Mouse (Mus musculus): ENCODE measurements around the gene Atf1.

Gene Atf1

DNA sequence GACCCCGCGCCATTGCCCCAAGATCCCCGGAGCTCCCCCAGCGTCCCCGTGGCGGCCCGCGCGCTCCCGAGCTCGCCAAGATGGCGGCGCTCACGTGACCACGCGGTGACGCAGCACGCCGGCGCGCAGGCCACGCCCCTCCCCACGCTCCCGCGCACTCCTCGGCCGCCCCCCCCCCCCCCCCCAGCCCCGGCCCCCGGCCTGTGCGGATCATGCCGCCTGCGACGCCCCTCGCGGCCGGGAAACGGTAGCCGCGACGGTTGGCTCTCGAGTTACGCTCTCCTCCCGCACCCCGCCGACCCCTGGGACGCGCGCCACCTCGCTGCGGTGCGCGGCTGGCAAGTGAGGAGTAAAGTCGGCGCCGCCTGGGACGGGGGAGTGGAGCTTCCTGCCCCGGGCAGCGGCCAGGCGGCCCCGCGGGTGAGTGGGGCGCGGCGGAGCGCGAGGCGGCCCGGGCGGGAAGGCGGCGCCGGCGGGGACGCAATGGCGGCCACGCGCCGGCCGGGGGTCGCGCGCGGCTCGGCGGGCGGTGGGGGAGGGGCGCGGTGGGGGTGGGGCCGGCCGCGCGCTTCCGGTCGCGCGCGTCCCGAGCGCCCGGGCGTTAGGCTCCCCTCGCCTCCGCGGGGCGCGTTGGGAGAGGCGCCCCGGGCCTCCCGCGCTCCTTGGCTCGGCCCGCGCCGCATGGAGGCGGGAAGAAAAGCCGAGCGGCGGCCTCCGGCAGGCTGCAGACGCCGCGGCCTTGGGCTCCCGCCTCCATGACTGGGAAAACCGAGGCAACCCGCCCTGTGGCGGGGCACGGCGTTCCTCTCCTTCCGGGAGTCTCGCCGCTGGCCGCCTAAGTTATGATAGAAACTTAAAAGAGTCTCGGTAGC is at the start of gene Atf1:
TSS of gene Atf1 (plus strand) at position 157 of the 872 bp plus-strand sequence.
- DNase-seq (ENCODE audit: low spot score): peak; percentile 12

DNA sequence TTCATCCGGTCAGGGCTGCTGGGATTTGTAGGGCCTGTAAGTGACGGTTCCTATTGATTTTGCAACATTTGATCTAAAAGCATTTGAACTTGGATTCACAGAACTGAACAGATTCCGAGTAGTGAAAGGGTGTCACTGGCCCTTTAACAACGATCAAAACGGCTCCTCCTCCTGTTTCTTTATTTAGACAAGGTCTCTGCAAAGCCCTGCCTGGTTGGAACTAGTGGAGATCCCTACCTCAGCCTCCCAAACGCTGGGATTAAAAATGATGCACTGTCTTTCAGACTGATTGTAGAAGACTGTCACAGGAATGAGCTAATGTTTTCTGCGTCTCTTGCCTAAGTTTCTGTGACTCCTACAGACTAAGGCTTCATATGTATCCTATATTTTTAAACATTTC is 49.1 kb upstream of the Atf1 start:
- DNase-seq (ENCODE audit: low spot score): no peak

DNA sequence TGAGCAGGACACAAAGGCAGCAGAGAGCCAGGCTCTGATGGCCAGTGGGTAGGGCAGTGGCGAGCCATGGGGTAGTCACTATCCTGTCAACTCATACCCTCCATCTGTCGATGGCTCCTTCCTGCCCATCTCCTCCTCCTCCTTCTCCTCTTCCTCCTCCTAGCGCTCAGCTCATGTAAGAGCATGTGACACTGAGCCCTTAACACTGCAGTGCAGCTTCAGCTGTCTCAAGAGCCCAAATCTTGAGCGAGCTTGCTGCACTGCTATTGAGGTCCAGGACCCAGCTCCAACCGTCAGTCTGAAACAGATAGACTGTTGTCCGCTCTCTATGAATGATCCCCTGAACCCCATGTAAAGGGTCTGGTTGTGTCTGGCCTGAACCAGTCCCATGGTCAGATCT is 47.9 kb upstream of the Atf1 start:
- DNase-seq (ENCODE audit: low spot score): no peak

DNA sequence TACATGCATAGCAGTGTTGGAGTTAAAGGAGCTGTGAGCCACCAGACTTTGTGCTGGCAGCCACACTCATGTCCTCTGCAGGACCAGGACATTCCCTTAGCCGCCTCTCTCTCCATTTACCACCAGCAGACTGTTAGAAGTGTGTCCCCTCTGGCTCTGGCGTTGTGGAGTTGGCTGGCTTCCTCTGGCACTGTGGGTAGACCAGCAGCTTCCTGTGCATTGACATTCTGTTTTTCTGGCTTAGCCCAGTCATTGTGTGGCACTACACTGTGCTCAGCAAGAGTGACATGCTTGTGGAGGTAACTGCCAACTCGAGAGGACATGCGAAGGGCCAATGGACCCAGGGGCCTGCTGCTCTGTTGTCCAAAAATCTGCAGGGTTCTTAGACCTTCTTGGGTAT is 47.4 kb upstream of the Atf1 start:
- no peak for DNase-seq (ENCODE audit: low spot score)

DNA sequence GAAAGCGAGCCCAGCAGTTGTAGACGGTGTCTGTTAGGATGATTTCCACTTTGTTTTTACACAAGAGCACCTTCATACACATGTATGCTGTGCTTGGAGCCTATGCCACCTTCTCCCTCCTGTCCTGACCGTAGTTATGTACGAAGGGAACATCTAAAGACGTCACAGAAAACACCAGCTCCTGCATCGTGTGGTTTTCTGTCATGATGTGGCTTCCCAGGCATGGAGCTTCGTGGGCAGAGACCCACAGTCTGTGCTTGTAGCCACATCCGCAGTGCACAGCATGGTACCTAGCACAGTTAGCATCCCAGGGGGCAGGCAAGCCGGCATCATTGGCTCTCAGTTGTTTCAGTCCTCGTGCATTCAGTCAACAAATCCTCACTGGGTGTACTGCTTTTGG is 45.8 kb upstream of the Atf1 start:
- DNase-seq (ENCODE audit: low spot score): no peak

DNA sequence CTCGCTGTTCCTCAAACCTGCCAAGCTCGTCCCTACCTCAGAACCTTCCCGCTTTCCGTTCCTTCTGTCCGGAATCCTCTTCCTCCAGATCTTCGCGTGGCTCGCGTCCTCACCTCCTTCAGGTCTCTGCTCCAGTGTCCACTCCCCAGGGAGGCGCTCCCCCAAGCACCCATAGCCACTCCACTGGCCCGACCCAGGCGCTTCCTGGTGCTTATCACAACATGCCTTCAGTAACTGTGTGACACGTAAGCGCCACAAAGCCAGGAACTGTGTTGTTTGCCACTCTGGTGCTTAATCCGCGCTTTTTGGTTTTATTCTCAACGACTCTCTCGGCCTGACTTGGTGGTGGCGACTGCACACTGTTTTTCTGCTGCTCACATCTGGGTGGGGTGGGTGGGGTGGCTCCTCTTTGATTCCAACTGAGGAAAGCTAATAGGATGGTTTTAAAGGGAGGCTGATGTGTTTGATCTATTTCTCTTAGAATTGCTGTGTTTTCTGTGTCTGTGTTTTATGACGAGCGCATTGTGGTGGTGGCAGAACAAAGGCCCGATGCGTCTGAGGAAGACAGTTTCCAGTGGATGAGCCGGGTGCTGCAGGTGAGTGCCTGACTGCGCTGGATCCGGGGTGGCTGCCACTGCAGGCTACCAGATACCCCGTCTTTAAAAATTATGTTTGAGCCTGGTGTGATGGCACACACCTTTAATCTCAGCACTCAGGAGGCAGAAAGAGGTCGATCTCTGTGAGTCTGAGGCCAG is 44.9 kb upstream of the Atf1 start:
- no peak for DNase-seq (ENCODE audit: low spot score)

DNA sequence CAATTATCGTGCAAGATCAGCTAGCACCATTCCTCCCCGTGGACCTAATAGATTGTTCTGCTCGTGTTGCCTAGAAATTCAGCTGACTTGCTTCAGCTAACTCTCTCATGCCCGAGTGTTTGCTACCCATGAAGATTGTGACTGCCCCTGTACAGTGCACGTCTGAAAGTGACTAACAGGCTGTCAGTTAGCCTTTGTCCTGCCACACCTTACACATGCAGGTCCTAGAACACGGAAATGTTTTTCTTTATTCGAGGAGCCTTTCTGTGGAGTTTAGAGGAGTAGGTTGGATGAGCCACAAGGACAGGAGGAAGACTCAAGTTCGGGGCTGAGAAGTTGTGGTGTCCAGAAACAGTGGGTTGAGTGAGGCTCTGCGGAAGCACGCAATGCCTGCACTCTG is 44.1 kb upstream of the Atf1 start:
- no peak for DNase-seq (ENCODE audit: low spot score)

DNA sequence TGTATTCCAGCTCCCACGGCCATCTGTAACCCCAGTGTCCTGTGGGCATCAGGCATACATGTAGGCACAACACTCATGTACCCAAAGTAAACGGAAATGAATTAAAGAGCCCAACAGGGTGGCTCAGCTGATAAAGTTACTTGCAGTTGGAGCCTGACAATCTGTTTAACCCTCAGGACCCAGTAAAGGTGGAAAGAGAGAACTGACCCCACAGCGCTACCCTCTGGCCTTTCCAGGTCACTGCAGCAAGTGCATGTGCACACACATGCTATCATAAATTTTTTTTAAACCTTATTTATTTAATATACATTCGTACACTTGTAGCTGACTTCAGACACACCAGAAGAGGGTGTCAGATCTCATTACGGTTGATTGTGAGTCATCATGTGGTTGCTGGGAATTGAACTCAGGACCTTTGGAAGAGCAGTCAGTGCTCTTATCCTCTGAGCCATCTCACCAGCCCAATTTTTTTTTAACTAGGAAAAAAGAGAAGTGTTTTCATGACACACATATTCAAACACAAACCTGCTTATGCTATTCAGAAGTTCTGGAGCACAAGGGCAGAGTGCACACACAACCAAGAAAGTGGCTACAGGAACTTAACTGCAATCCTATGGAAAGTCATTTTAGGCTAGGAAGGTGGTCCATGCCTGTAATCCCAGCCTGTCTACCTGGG is 42.7 kb upstream of the Atf1 start:
- DNase-seq (ENCODE audit: low spot score): no peak

DNA sequence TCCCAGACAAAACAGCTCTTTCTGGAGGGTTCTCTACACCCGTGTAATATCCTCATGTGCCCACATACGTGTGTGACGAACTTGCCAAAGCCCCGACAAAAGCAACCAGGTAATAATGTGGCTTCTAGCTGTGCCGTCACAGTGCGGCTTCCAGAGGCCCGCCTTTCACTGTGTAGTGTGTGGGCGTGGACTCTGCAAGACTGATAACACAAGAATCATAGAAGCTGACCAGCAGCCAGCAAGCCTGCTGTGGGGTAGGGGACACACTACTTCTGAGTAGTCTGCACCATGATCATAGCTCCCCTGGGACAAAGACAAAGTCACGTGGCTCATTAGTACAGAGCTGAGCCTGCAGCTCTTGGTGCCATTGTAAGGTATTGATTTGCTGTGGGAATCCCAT is 41.4 kb upstream of the Atf1 start:
- no peak for DNase-seq (ENCODE audit: low spot score)

DNA sequence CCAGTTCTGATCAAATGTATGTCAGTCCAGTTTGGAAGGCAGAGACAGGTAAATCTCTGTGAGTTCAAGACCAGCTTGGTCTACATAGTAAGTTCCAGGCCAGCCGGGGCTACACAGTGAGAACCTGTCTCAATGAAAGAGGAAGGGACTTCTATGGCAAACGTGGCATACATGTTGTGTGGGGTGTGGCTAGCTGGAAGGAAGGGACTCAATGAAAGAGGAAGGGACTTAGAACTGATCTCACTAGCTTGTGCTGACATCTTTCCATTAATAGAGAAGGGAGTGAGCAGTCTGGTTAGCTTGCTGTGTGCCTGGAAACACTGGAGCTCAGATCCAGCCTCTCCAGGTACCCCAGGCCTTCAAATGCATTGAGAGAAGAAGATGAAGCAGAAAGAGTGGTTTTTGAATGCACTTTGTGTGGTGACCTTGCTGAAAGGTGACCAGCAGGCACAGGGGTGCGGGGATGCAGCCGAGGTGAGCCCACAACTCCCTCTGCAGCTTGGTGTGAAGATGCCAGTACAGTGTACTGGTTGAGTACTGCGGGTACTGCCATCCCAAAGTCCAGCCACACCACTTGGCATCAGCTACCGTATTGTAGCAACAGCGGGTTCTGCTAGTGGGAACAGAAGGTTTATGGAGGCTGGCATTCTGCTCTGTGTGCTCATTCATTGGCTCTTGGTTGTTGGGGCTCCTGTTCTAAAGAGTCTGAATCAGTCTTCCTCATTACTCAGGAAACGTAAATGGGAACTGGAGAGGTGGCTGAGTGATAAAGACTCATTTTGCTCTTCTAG is 40.5 kb upstream of the Atf1 start:
- no peak for DNase-seq (ENCODE audit: low spot score)

DNA sequence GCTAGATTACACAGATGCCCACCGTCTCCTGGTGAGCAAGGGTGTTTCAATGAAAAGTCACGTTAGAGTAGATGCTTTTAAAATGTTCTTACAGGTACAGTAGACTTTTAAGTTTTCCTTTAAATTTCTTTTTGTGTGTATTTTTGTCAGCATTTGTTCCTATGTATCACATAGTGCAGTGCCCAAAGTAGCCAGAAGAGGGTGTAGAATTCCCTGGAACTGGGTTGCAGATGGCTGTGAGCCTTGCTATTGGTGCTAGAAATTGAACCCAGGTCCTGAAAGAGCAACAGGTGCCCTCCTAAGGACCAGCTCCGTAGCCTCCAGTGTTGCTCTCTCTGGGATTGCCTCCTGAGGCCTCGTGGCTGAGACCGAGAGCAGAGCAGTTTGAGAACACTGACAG is 39.1 kb upstream of the Atf1 start:
- DNase-seq (ENCODE audit: low spot score): no peak

DNA sequence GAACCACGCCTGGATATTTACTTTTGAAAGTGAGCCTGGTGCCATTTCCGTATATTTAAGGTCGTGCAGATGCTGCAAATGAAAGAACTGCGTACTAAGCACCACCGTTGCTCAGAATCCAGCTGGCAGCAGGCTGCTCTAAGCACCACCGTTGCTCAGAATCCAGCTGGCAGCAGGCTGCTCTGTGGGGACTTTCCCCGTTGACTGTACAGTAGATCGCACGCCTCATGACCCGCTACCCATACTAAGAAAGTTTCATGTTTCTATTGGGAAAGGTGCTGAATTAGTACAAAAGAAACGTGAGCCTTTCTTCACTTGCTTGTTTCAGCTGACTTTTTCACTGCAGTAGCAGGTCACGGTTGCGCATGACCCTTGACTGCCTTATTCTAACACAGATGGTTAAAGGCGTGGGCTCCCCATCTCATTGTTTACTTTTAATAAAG is 38.6 kb upstream of the Atf1 start:
- no peak for DNase-seq (ENCODE audit: low spot score)

DNA sequence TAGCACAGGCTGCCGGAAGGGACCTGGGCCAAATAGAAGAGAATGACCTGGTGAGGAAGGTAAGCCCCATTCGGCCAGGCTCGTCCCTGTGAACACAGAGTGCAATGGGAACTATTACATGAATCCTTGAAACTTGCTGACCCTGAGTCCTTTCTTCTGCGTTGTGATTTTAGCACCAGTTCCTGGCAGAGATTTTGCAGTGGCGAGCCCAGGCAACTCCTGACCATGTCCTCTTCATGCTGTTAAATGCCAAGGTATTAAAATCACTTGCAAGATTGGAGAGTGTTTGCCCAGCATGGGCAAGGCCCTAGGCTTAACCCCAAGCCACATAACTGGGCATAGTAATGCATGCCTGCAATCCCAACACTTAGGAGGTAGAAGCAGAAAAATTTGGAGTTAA is 37.5 kb upstream of the Atf1 start:
- no peak for DNase-seq (ENCODE audit: low spot score)

DNA sequence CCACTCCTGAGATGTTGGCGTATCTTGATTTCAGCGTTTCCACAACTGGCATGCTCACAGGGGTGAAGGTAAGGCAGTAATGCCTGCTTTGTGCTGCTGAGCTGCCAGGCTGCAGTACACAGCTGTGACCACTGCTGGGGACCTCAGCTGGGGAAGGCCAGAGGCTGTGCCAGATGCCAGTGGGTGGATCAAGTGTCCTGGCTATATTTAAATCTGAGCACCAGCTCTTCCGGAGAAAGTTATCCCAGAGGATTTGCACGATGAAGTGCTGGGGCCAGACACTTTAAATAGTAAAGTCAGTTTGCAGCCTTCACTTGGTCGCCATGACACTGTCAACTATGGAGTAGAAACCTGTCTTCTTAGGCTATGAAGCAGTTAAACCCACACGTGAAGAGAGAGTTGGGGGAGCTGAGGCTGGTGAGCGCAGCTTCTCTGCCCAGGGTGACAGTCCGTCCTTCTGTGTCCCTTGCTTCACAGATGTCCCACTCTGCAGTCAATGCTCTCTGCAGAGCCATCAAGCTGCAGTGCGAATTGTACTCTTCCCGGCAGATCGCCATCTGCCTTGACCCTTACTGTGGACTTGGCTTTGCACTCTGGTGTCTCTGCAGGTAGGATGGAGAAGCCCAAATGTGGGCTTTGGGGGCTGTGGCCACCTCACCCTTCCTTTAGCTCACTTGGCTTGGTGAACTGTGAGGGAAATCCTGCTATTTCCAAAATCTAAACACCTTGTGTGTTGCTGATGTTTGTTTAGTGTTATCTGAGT is 28.5 kb upstream of the Atf1 start:
- no peak for DNase-seq (ENCODE audit: low spot score)

DNA sequence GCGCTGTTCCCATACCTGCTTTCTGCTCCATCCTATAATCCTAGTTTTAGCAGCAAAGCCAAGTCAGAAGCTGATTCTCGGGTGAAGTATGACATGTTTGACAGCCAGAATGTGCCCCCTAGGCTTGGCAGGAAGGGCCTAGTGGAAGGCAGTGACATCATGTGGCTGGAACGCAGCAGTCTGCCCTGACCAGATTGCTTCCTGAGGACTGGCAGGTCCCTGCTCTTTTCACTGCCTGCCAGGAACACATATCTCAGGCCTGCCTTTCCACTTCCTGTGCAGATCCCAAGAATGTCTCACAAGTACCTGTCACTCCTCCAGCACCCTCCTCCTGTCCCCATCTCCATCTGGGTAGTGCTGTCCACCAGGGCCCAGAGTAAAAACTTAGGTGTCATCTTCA is 27.8 kb upstream of the Atf1 start:
- no peak for DNase-seq (ENCODE audit: low spot score)

DNA sequence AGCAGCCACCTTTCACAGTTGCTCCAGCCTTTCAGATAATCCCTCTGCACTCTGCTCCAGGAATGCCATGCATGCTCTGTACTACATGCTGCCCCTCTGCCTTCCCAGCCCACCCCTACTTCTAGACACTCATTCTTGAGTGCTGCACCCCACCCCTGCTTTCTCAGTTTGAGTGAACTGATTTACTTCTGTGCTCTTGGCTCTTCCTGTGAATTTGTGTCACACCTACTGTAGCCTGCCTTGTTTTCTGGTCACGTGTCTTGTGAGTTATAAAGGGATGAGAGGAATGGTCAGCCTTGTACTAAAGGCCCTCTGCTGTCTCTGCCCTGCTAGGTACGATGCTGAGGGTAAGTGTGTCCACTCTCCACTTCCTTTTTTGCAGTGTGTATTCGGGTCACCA is 25.8 kb upstream of the Atf1 start:
- DNase-seq (ENCODE audit: low spot score): no peak

DNA sequence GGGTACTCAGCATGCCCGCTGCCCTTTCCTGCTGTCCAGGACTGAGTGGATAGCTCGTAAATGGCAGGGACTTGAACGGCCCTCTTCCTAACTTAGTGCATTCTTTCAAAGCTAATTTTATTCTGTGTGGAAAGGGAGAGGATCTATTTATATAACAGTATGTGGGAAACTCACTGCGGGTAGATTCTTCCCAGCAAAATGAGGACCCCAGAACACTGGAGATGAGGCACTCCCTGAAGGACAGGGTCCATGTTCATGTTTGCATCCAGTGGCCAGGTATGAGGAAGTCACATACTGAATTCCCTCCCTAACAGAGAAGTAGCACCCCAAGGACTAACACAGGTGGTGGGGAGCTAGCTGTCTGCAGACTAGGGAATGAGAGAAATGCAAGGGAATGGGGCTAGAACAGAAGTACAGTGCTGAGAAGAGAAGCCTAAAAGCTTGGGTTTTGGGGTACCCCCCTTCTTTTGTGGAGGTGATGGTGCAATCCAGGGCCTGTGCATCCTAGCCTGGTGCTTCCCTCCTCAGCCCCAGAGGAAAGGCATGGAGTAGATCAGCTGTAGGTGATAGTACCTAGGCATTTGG is 25.1 kb upstream of the Atf1 start:
- no peak for DNase-seq (ENCODE audit: low spot score)

DNA sequence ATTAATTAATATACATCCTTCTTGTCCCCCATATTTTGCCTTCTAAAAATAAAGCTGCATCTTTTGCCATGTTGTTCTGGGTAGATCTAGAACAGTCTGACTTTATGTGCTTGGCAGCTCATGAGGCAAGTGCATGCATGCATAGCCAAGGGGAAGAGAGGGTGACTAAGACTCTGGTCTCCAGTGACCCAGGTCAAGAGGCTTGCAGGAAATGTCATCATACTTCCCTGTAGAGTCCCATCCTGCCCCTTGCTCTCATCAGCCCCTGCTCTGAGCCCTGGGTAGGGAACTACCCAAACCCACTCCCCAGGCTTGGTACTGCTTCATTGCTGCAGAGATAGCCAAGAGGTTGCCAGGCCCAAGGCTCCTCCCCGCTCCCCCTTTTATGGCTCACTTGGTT is 23.0 kb upstream of the Atf1 start:
- no peak for DNase-seq (ENCODE audit: low spot score)

DNA sequence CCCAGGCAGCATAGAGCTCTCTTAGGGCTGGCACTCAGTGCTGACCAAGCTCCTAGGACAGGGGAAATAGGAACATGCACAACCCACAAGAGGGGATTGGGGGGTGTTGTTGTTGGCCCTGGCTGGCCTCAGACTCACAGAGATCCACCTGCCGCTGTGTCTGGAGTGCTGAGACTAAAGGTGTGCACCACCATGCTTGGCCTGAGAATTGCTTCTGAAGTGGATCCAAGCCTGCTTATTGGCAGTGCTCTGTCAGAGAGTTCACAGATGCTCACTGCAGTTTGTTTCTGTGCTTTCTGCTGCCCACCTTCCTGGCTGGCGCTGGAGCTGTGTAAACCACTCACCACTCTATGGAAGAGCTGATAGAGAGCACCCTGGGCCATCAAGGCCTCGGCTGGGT is 17.6 kb upstream of the Atf1 start:
- no peak for DNase-seq (ENCODE audit: low spot score)

DNA sequence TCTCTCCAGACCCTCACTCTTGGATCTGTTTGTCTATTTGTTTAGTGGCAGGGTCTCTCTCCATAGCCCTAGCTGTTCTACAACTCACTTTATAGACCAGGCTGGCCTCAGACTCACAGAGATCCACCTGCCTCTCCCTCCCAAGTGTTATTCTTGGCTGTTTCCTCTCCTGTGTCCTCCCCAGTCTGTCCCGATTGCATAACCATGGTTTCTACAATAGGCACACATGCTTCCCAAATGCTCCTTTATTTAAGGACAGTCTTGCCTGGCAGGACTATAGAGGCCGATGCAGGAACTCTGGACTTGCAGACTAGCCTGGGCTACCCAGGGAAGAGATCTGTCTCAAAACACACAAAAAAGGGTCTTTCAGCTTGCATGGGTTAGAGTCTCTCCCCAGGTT is 14.3 kb upstream of the Atf1 start:
- no peak for DNase-seq (ENCODE audit: low spot score)

DNA sequence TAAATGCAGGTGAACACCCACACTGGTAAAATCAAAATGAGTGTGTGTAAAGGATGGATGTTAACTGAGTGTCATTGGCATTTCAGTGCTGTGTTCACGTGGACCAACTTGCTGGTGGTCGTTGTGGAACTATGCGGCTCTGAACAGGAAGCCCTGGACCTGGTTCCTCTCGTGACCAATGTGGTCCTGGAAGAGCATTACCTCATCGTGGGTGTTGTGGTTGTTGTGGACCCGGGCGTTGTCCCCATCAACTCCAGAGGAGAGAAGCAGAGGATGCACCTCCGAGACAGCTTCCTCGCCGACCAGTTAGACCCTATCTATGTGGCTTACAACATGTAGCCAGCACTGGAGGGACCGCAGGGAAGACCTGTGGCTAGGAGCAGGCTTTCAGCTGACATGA is 12.5 kb upstream of the Atf1 start:
- no peak for DNase-seq (ENCODE audit: low spot score)
